Mouse (Mus musculus): ENCODE results near the gene 1700010B08Rik.

- TF ChIP-seq CTCF (conservative IDR thresholded peaks at IDR 0.05; ENCODE audit: insufficient read depth, insufficient read length, low read depth, low read length) (no peak), POLR2A (IDR thresholded peaks at IDR 0.05; ENCODE audit: low read depth, low read length) (no peak)
Observed at GRCm38 (mm10) chr2:173713241-173713640, 6.0 kb upstream of the 1700010B08Rik start.
